Mouse (Mus musculus) heart, postnatal 0 days (tissue): ENCODE data around the gene Tmbim4. TPM values are rescaled to one million over a fixed set of nuclear protein-coding genes. Genes with fewer than 3 reads are reported as not detected.
"Not testable (repeated sequence)": the region's sequence is repeated elsewhere in the genome, so short reads cannot be mapped to it uniquely, and the experiment has no call there.

Source experiments
- ATAC-seq: fragments of 200-750 bp; cut with Nextera tagmentation; 2 replicates; pipeline ENCODE4 v1.8.0; 2017; ENCODE audit warnings: low read depth, moderate number of reproducible peaks, moderate library complexity; ENCODE audit not compliant: insufficient read depth
- DNase-seq: peaks from one replicate; pipeline ENCODE4 v3.0.0-alpha.2; 2016; ENCODE audit warnings: low spot score
- H3K27ac ChIP-seq: fragments of 300-500 bp; sonication (generic); 2 replicates; pipeline ENCODE4 v1.5.1; 2014; ENCODE audit warnings: low read depth, mild to moderate bottlenecking
- H3K27me3 ChIP-seq: fragments of 300-500 bp; sonication (generic); 2 replicates; pipeline ENCODE4 v1.6.1; 2014; ENCODE audit warnings: low read length, mixed read lengths; ENCODE audit not compliant: control insufficient read depth, insufficient read depth
- H3K36me3 ChIP-seq: fragments of 300-500 bp; sonication (generic); replicated peaks from 2 replicates; pipeline ENCODE4 v1.6.1; 2014; ENCODE audit warnings: low read length, mixed read lengths; ENCODE audit not compliant: control insufficient read depth, insufficient read depth
- H3K4me1 ChIP-seq: fragments of 300-500 bp; sonication (generic); 2 replicates; pipeline ENCODE4 v1.6.1; 2014; ENCODE audit warnings: antibody characterized with exemption; ENCODE audit not compliant: control insufficient read depth, insufficient read depth
- H3K4me2 ChIP-seq: fragments of 300-500 bp; sonication (generic); 2 replicates; pipeline ENCODE4 v1.6.1; 2014; ENCODE audit warnings: low read depth, mild to moderate bottlenecking, low read length, moderate library complexity
- H3K4me3 ChIP-seq: fragments of 300-500 bp; sonication (generic); 2 replicates; pipeline ENCODE4 v1.5.1; 2014; ENCODE audit warnings: low read depth, low read length
- H3K9ac ChIP-seq: fragments of 300-500 bp; sonication (generic); replicated peaks from 2 replicates; pipeline ENCODE4 v1.6.1; 2014; ENCODE audit warnings: low read depth, low read length, mixed read lengths
- H3K9me3 ChIP-seq: fragments of 300-500 bp; sonication (generic); replicated peaks from 2 replicates; pipeline ENCODE4 v1.6.1; 2016; ENCODE audit warnings: low read length; ENCODE audit not compliant: control insufficient read depth
- CTCF ChIP-seq: IDR thresholded peaks from 2 replicates; pipeline ENCODE4 v1.5.1; 2016; ENCODE audit warnings: antibody characterized with exemption, control low read depth, low read depth
- EP300 ChIP-seq: IDR thresholded peaks from 2 replicates; pipeline ENCODE4 v1.6.1; 2016; ENCODE audit warnings: antibody characterized with exemption, low read depth
- WGBS: fragments of 180-500 bp; shearing (Covaris S2); extraction: QIAGEN DNeasy Blood & Tissue Kit; methylation state at CpG from one replicate; pipeline ENCODE4 v1.1.7; 2014; 5-methylcytosine and 5-hydroxymethylcytosine counted together
- polyA plus RNA-seq: library from polyadenylated mRNA; unstranded; fragments of >200 nt; fragmentation: Nextera tagmentation; extraction: Ambion mirVana; gene quantifications from 2 replicates; pipeline ENCODE4 v1.2.1, GENCODE M21; 2015
- total RNA-seq: library from RNA; depleted of rRNA; stranded (reverse); fragments of >200 nt; gene quantifications from 2 replicates; pipeline ENCODE4 v1.2.3, GENCODE M21; 2014; ENCODE audit warnings: low replicate concordance

Gene Tmbim4
- total and polyA plus RNA-seq, 2 experiments from 2014 or later, result 121 to 150 TPM

GRCm38 (mm10) chr10:120208575-120209538, 7.5 kb downstream of the Tmbim4 start:
- peak; percentile 90 for ATAC-seq

GRCm38 (mm10) chr10:120209539-120209925, 8.1 kb downstream of the Tmbim4 start:
- Histone ChIP-seq H3K27ac (no peak overlapping the region), H3K4me2 (peak overlapping the region; percentile 89), H3K4me1 (0 out of 2 replicates have a peak, but pooled peaks cover 8% of the 10 kb centered on the region), H3K9me3 (no peaks in the 10 kb centered on the region), H3K36me3 (0 out of 2 replicates have a peak, but pooled peaks cover 3% of the 10 kb centered on the region), H3K9ac (peak overlapping the region; percentile 87), H3K4me3 (peak overlapping the region; percentile 95), H3K27me3 (no peaks in the 10 kb centered on the region)
- TF ChIP-seq EP300, result no peak
- 57% methylated on average over 6 of the region's 6 CpGs for WGBS
- ATAC-seq, result no peak
- DNase-seq, result no peak

More at GRCm38 (mm10) chr10:120208575-120209538, 7.5 kb downstream of the Tmbim4 start:
- peak overlapping the region; percentile 89 for H3K4me2 ChIP-seq
- H3K9ac ChIP-seq, result peak overlapping the region; percentile 87
- peak overlapping the region; percentile 32 for H3K27ac ChIP-seq
- TF ChIP-seq EP300 (no peak), CTCF (peak; percentile 27)
- 3% methylated on average over 53 of the region's 53 CpGs for WGBS
- peak overlapping the region; percentile 95 for H3K4me3 ChIP-seq
- DNase-seq, result peak; percentile 68
- H3K4me1 ChIP-seq, result 0 out of 2 replicates have a peak, but pooled peaks cover 8% of the 10 kb centered on the region
- 0 out of 2 replicates have a peak, but pooled peaks cover 3% of the 10 kb centered on the region for H3K36me3 ChIP-seq
- H3K27me3 ChIP-seq, result no peaks in the 10 kb centered on the region
- no peaks in the 10 kb centered on the region for H3K9me3 ChIP-seq

- Histone ChIP-seq H3K27ac (no peak overlapping the region), H3K4me3 (no peak overlapping the region), H3K36me3 (0 out of 2 replicates have a peak, but pooled peaks cover 3% of the 10 kb centered on the region), H3K27me3 (no peaks in the 10 kb centered on the region), H3K4me2 (peak overlapping the region; percentile 89), H3K4me1 (0 out of 2 replicates have a peak, but pooled peaks cover 8% of the 10 kb centered on the region), H3K9ac (no peak overlapping the region), H3K9me3 (no peaks in the 10 kb centered on the region)
- ATAC-seq (no peak), DNase-seq (no peak)
- TF ChIP-seq EP300, result no peak
- no peak for TF ChIP-seq CTCF
- WGBS, result 85% methylated on average over 3 of the region's 3 CpGs
These were observed 8.7 kb downstream of the Tmbim4 start for GRCm38 (mm10) chr10:120210096-120210495.

- H3K9ac ChIP-seq, DNase-seq, H3K27me3 ChIP-seq, H3K4me1 ChIP-seq, H3K9me3 ChIP-seq, H3K4me3 ChIP-seq, H3K4me2 ChIP-seq, H3K27ac ChIP-seq, ATAC-seq: not testable (repeated sequence)
- peaks cover 35% of the 10 kb centered on the region for H3K36me3 ChIP-seq
- 83% methylated on average over 1 of the region's 1 CpGs for WGBS
These were observed 15.7 kb downstream of the Tmbim4 start for GRCm38 (mm10) chr10:120217099-120217498.

GRCm38 (mm10) chr10:120218996-120219395, 17.6 kb downstream of the Tmbim4 start:
- no peak overlapping the region for H3K4me2 ChIP-seq
- H3K27ac ChIP-seq, result no peak overlapping the region
- no peaks in the 10 kb centered on the region for H3K9me3 ChIP-seq
- peaks cover 42% of the 10 kb centered on the region for H3K36me3 ChIP-seq
- no peak for TF ChIP-seq EP300
- no peak for TF ChIP-seq CTCF
- H3K4me1 ChIP-seq, result no peaks in the 10 kb centered on the region
- WGBS, result 91% methylated on average over 10 of the region's 10 CpGs
- H3K9ac ChIP-seq, result no peak overlapping the region
- ATAC-seq (no peak), DNase-seq (no peak)
- H3K4me3 ChIP-seq, result no peak overlapping the region
- no peaks in the 10 kb centered on the region for H3K27me3 ChIP-seq
